Mouse (Mus musculus) CH12.LX (cell line): ENCODE results near the gene Stat5b.

Experiments
- BHLHE40 ChIP-seq: IDR thresholded peaks from 2 replicates; pipeline ENCODE4 v1.6.1; 2011; ENCODE audit warnings: mild to moderate bottlenecking, low read depth, low read length, improper control_type of control experiment
- CTCF ChIP-seq, 2 experiments: IDR thresholded peaks in 1 of 2; conservative IDR thresholded peaks in 1 of 2; 2 replicates each; pipeline ENCODE4 v1.5.1; 2011 to 2012; ENCODE audit warnings: low read depth in 2 of 2, low read length in 2 of 2, improper control_type of control experiment in 1 of 2, inconsistent platforms in 1 of 2, mild to moderate bottlenecking in 1 of 2, moderate library complexity in 1 of 2
- JUN ChIP-seq: IDR thresholded peaks from 2 replicates; pipeline ENCODE4 v1.6.1; 2011; ENCODE audit warnings: low read depth, mild to moderate bottlenecking, low read length, improper control_type of control experiment, moderate library complexity; ENCODE audit not compliant: insufficient read depth
- NRF1 ChIP-seq: IDR thresholded peaks from 2 replicates; pipeline ENCODE4 v1.6.1; 2014; ENCODE audit warnings: low read depth, mild to moderate bottlenecking, inconsistent platforms, low read length, improper control_type of control experiment, moderate library complexity

GRCm38 (mm10) chr11:100780247-100780646 lies 70.3 kb downstream of the Stat5b start:
- TF ChIP-seq JUN = no peak
- no peak for TF ChIP-seq BHLHE40
- no peak for TF ChIP-seq CTCF (conservative IDR thresholded peaks at IDR 0.05 in 1 of 2, IDR thresholded peaks at IDR 0.05 in 1 of 2; ENCODE audit: low read depth in 2 of 2, low read length in 2 of 2)
- TF ChIP-seq NRF1 = no peak
